24 mouse cellular contexts compared by ENCODE assay signal in genomic region chr12:105420476-105420875, GRCm38 (mm10). TPM values are rescaled to one million over a fixed set of nuclear protein-coding genes. Genes with fewer than 3 reads are reported as not detected.
DNase-seq lines count a peak whose midpoint lies in the region; ATAC-seq lines count a peak whose summit lies in the region.
"Had no signal": no experiment of that assay in that cellular context is flagged by ENCODE, and none has a peak within 500 bp of the region (broad histone marks: within the 10 kb centered on the region; RNA-seq: fewer than 3 reads in every experiment).

No protein-coding gene starts in this region.

- no peak overlapping the region for H3K27ac ChIP-seq in kidney, embryonic 16.5 days (ENCODE audit: low read length)
- H3K27ac ChIP-seq in heart, embryonic 10.5 days: no peak overlapping the region
- H3K27ac ChIP-seq: forebrain, embryonic 10.5 days; heart, adult 2 months; heart, embryonic 15.5 days; hindbrain, embryonic 14.5 days; left cerebral cortex, adult 2 months; limb, embryonic 15.5 days; liver, embryonic 14.5 days; midbrain, embryonic 12.5 days; stomach, postnatal 0 days had no signal

- H3K4me3 ChIP-seq in kidney, embryonic 16.5 days (ENCODE audit: low read length): no peak overlapping the region
- H3K4me3 ChIP-seq in heart, embryonic 10.5 days: no peak overlapping the region
- H3K4me3 ChIP-seq: forebrain, embryonic 10.5 days; heart, adult 2 months; heart, embryonic 15.5 days; left cerebral cortex, adult 2 months; limb, embryonic 15.5 days; midbrain, embryonic 12.5 days had no signal

- no peak overlapping the region for H3K9ac ChIP-seq in kidney, embryonic 16.5 days (replicated peaks; ENCODE audit: low read length)
- H3K9ac ChIP-seq: heart, embryonic 15.5 days; hindbrain, embryonic 14.5 days; limb, embryonic 15.5 days; liver, embryonic 14.5 days; lung, embryonic 14.5 days; midbrain, embryonic 12.5 days had no signal

- no peaks in the 10 kb centered on the region for H3K4me1 ChIP-seq in kidney, embryonic 16.5 days (ENCODE audit: insufficient read depth, low read length)
- no peaks in the 10 kb centered on the region for H3K4me1 ChIP-seq in heart, embryonic 10.5 days
- H3K4me1 ChIP-seq: heart, embryonic 15.5 days; limb, embryonic 15.5 days; midbrain, embryonic 12.5 days had no signal

- WGBS in kidney, embryonic 16.5 days: 24% methylated on average over 6 of the region's 6 CpGs
- WGBS in heart, embryonic 10.5 days: 35% methylated on average over 6 of the region's 6 CpGs

- ATAC-seq in kidney, embryonic 16.5 days (ENCODE audit: low FRiP score, low TSS enrichment): peak; percentile 59; the same call in 1 of the 2 replicates
- ATAC-seq: forebrain, embryonic 16.5 days; inflammation-experienced regulatory T-cells, adult 6 months had no signal

- H3K4me2 ChIP-seq in kidney, embryonic 16.5 days (replicated peaks; ENCODE audit: low read depth, low read length): no peak overlapping the region
- H3K4me2 ChIP-seq: heart, embryonic 15.5 days; hindbrain, embryonic 14.5 days; limb, embryonic 15.5 days; lung, embryonic 14.5 days; midbrain, embryonic 12.5 days had no signal

- no peaks in the 10 kb centered on the region for H3K36me3 ChIP-seq in kidney, embryonic 16.5 days (ENCODE audit: insufficient read depth, low read length)
- no peaks in the 10 kb centered on the region for H3K36me3 ChIP-seq in heart, embryonic 10.5 days
- H3K36me3 ChIP-seq: forebrain, embryonic 10.5 days; G1E; heart, embryonic 15.5 days; limb, embryonic 15.5 days; midbrain, embryonic 12.5 days had no signal

- no peaks in the 10 kb centered on the region for H3K9me3 ChIP-seq in kidney, embryonic 16.5 days (ENCODE audit: low read length)
- H3K9me3 ChIP-seq in heart, embryonic 10.5 days: no peaks in the 10 kb centered on the region
- H3K9me3 ChIP-seq: forebrain, embryonic 10.5 days; heart, embryonic 15.5 days; limb, embryonic 15.5 days; midbrain, embryonic 12.5 days had no signal

- no peaks in the 10 kb centered on the region for H3K27me3 ChIP-seq in kidney, embryonic 16.5 days (ENCODE audit: insufficient read depth, low read length)
- H3K27me3 ChIP-seq in heart, embryonic 10.5 days (ENCODE audit: insufficient read depth, poor library complexity, severe bottlenecking): peaks cover 5% of the 10 kb centered on the region; the same call in 1 of the 2 replicates
- H3K27me3 ChIP-seq: midbrain, embryonic 12.5 days had no signal

- DNase-seq in cerebellum, postnatal 10 days: peak; percentile 42 to 56
- no peak for DNase-seq in cerebellum, adult 11-12 months
- DNase-seq in kidney, postnatal 4 days: no peak
- DNase-seq in embryo, embryonic 11 days: peak; percentile 15
- DNase-seq in heart, embryonic 10.5 days (ENCODE audit: low spot score): no peak
- DNase-seq in neural tube, embryonic 10.5 days (ENCODE audit: extremely low spot score, low spot score): no peak
- DNase-seq: gastrocnemius, postnatal 25 days; heart, adult 2 months; heart, postnatal 4 days; kidney, adult 18-20 months; lung, embryonic 14.5 days; thymus, adult 2 months had no signal

RNA-seq across cellular contexts. Expression of gene D430019H16Rik, which starts 33.2 kb away (rescaled TPM):
- polyA plus RNA-seq in kidney, embryonic 16.5 days (2015; fragmentation: Nextera tagmentation; extraction: Ambion mirVana): 1.3 and 1.4 TPM in 2 replicates
- polyA plus RNA-seq in heart, embryonic 10.5 days (2016; fragmentation: Nextera tagmentation; extraction: Ambion mirVana): 0.36 and 1.1 TPM in 2 replicates
- polyA plus RNA-seq: G1E had no signal

Comparison
In these comparisons a context has a peak if more than half of its experiments do, and no peak if none do; other contexts are left out.
1. DNase-seq: peak in cerebellum, postnatal 10 days (2 of 2) and embryo, embryonic 11 days (single experiment); none in cerebellum, adult 11-12 months (single experiment), kidney, postnatal 4 days (0 of 2), heart, embryonic 10.5 days (single experiment) and neural tube, embryonic 10.5 days (single experiment).